Mouse (Mus musculus) embryonic facial prominence, embryonic 11.5 days (tissue): ENCODE data around the gene Lypla2. TPM values are rescaled to one million over a fixed set of nuclear protein-coding genes. Genes with fewer than 3 reads are reported as not detected.
A peak's percentile ranks its signal among the peaks of the same experiment; 100 is the strongest.
"Not testable (repeated sequence)": the region's sequence is repeated elsewhere in the genome, so short reads cannot be mapped to it uniquely, and the experiment has no call there.

Source experiments
- ATAC-seq: fragments of 200-750 bp; cut with Nextera tagmentation; replicated peaks from 2 replicates; pipeline ENCODE4 v1.8.0; 2017; ENCODE audit warnings: low read depth; ENCODE audit not compliant: insufficient number of reproducible peaks, low FRiP score, low TSS enrichment
- DNase-seq: peaks from one replicate; pipeline ENCODE4 v3.0.0-alpha.2; 2015; ENCODE audit warnings: low spot score
- H3K27ac ChIP-seq: fragments of 300-500 bp; sonication (generic); replicated peaks from 2 replicates; pipeline ENCODE4 v1.5.1; 2014; ENCODE audit warnings: mild to moderate bottlenecking, low read depth, low read length, control low read depth
- H3K27me3 ChIP-seq: fragments of 300-500 bp; sonication (generic); 2 replicates; pipeline ENCODE4 v1.6.1; 2014; ENCODE audit warnings: mild to moderate bottlenecking, low read length, moderate library complexity, mixed read lengths; ENCODE audit not compliant: control insufficient read depth, insufficient read depth
- H3K36me3 ChIP-seq: fragments of 300-500 bp; sonication (generic); replicated peaks from 2 replicates; pipeline ENCODE4 v1.6.1; 2014; ENCODE audit warnings: low read depth, mild to moderate bottlenecking, low read length, moderate library complexity, mixed read lengths; ENCODE audit not compliant: control insufficient read depth, insufficient read depth
- H3K4me1 ChIP-seq: fragments of 300-500 bp; sonication (generic); 2 replicates; pipeline ENCODE4 v1.6.1; 2014; ENCODE audit warnings: low read length, mixed read lengths; ENCODE audit not compliant: control insufficient read depth, insufficient read depth
- H3K4me2 ChIP-seq: fragments of 300-500 bp; sonication (generic); 2 replicates; pipeline ENCODE4 v1.6.1; 2014; ENCODE audit warnings: low read depth, mild to moderate bottlenecking, control low read depth, low read length, moderate library complexity
- H3K4me3 ChIP-seq: fragments of 300-500 bp; sonication (generic); 2 replicates; pipeline ENCODE4 v1.5.1; 2014; ENCODE audit warnings: low read depth, low read length, control low read depth
- H3K9ac ChIP-seq: fragments of 300-500 bp; sonication (generic); replicated peaks from 2 replicates; pipeline ENCODE4 v1.6.1; 2014; ENCODE audit warnings: mild to moderate bottlenecking, control low read depth, low read length
- H3K9me3 ChIP-seq: fragments of 300-500 bp; sonication (generic); replicated peaks from 2 replicates; pipeline ENCODE4 v1.6.1; 2016; ENCODE audit warnings: mild to moderate bottlenecking, low read length, inconsistent platforms, mixed read lengths; ENCODE audit not compliant: control insufficient read depth
- WGBS: fragments of 180-500 bp; shearing (Covaris S2); extraction: QIAGEN DNeasy Blood & Tissue Kit; methylation state at CpG from one replicate; pipeline ENCODE4 v1.1.7; 2014; 5-methylcytosine and 5-hydroxymethylcytosine counted together
- polyA plus RNA-seq: library from polyadenylated mRNA; unstranded; fragments of >200 nt; fragmentation: Nextera tagmentation; extraction: Ambion mirVana; gene quantifications from 2 replicates; pipeline ENCODE4 v1.2.1, GENCODE M21; 2014

Gene Lypla2
- polyA plus RNA-seq, 1 experiment from 2014 or later = 99.6 TPM

DNA sequence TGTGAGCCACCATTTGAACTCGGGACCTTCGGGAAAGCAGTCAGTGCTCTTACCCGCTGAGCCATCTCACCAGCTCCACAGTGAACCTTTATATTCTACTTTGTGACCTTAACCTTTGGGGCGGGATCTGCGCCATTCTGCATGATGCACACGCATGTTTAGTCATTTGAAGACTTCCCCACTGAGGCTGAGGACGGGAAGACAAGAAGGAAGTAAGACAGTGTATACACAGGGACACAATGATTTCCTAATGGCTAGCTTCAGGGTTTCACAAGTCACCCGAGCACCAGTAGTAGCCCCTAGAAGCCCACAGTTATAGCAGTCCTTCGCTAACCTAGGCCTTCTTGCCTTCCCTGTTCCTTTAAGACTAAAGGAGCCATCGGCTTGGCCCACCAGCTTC lies 26.7 kb downstream of the Lypla2 start:
- Histone ChIP-seq H3K4me3 (no peak overlapping the region), H3K27ac (no peak overlapping the region), H3K9me3 (no peaks in the 10 kb centered on the region), H3K27me3 (no peaks in the 10 kb centered on the region), H3K36me3 (no peaks in the 10 kb centered on the region), H3K4me1 (no peaks in the 10 kb centered on the region), H3K4me2 (peak overlapping the region; percentile 85), H3K9ac (peak overlapping the region; percentile 39; the same call in 1 of the 2 replicates)
- no peak for DNase-seq
- 0 out of 2 replicates have a peak, but pooled peaks have one; percentile 15 for ATAC-seq
- WGBS = 78% methylated on average over 10 of the region's 10 CpGs

DNA sequence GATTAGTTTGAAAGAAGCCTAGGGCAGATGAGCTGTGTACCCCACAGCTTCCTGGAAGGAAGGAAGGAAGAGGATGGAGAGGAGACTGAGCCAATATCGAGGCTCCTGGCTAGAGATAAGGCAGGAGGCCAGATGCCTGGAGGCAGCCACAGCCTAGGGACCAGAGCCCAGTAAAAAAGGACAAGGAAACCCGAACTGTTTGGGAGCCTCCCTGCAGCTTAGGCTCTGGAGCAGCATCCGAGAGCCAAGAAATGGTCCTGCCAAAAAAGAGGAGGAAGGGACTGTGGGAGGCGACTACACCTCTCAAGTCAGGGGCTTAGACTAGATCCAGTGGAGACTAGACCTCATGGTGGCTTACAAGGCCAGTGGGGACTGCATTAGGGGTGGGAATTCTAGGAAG lies 29.0 kb downstream of the Lypla2 start:
- no peak overlapping the region for H3K27ac ChIP-seq
- no peak overlapping the region for H3K4me2 ChIP-seq
- H3K9me3 ChIP-seq = no peaks in the 10 kb centered on the region
- DNase-seq (no peak), ATAC-seq (no peak)
- H3K4me3 ChIP-seq = no peak overlapping the region
- H3K4me1 ChIP-seq = no peaks in the 10 kb centered on the region
- H3K27me3 ChIP-seq = no peaks in the 10 kb centered on the region
- WGBS = 65% methylated on average over 4 of the region's 4 CpGs
- no peaks in the 10 kb centered on the region for H3K36me3 ChIP-seq
- H3K9ac ChIP-seq = no peak overlapping the region

DNA sequence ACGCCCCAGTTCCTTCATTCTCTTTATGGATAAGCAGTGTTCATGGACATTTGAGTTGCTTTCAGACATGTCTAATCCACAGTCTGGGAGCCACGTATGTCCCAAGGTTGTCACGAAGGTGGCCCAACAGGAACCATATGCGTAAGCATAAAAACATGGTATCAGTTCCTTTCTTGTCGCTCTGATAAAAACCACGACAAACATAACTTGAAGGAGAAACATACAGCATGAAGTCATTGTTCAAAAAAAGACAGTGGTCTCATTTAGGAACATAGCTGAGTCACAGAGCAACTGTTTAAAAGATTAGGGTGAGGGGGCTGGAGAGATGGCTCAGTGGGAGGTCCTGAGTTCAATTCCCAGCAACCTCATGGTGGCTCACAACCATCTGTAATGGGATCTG lies 30.2 kb downstream of the Lypla2 start:
- Histone ChIP-seq H3K4me3 (no peak overlapping the region), H3K36me3 (no peaks in the 10 kb centered on the region), H3K4me1 (no peaks in the 10 kb centered on the region), H3K9ac (no peak overlapping the region), H3K27ac (no peak overlapping the region), H3K4me2 (no peak overlapping the region), H3K9me3 (no peaks in the 10 kb centered on the region), H3K27me3 (no peaks in the 10 kb centered on the region)
- whole genome bisulfite sequencing = 88% methylated on average over 6 of the region's 6 CpGs
- DNase-seq (no peak), ATAC-seq (no peak)

DNA sequence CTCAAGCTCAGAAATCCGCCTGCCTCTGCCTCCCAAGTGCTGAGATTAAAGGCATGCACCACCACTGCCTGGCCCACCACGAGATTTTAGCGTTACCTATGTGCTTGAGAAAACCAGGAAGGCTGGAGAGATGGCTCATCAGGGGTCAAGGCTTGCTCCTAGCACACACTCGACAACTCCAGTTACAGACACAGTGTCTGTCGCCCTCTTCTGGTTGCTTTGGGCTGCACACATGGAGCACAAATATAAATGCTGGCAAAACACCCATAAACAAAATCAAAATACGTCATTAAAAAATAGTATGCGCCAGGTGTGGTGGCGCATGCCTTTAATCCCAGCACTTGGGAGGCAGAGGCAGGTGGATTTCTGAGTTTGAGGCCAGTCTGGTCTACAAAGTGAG lies 31.4 kb downstream of the Lypla2 start:
- H3K4me3 ChIP-seq, H3K9ac ChIP-seq, H3K27ac ChIP-seq, DNase-seq, H3K4me2 ChIP-seq, H3K27me3 ChIP-seq, H3K4me1 ChIP-seq, H3K36me3 ChIP-seq, H3K9me3 ChIP-seq, ATAC-seq: not testable (repeated sequence)
- 84% methylated on average over 8 of the region's 8 CpGs for WGBS

DNA sequence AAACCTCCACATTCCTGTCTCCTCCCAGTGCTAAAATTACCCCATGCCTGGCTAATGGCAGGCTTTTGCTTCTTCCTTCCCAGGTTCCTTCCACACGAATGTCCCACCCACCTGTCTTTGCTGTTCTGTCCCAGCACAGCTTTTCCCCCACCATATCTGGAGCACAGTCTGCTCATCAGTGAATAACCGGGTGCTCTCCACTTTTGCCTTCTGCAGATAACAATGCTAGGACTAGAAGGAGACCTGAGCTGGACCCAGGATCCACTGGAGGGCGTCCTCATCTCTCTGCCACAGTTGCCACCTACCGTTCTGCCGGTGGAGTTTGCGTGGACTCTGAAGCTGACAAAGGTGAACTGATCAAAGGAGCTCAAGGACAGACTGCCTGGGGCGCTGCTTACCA lies 33.6 kb downstream of the Lypla2 start:
- Histone ChIP-seq H3K4me3 (no peak overlapping the region), H3K27ac (no peak overlapping the region), H3K9ac (no peak overlapping the region), H3K9me3 (no peaks in the 10 kb centered on the region), H3K4me1 (no peaks in the 10 kb centered on the region), H3K27me3 (no peaks in the 10 kb centered on the region), H3K4me2 (no peak overlapping the region), H3K36me3 (no peaks in the 10 kb centered on the region)
- ATAC-seq (no peak), DNase-seq (no peak)
- WGBS = 86% methylated on average over 7 of the region's 7 CpGs

DNA sequence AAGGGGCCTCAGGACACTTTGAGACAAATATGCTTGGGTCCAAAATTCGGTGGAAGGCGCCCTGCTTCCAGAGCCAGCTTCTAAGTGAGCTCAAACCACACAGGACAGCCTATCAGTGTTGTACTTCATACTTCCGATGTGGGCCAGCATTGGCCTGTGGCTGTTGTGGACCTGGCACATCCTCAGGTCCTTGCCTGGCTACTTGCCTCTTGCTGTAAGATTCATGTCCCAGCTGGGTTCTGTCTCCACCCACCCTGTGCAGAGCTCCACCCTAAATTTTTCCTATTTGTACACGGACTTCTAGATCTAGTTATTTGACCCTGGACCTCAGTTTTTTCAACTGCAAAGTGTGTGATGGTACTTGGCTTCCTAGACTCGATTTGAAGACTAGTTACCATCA lies 36.9 kb downstream of the Lypla2 start:
- Histone ChIP-seq H3K4me2 (no peak overlapping the region), H3K27ac (no peak overlapping the region), H3K36me3 (no peaks in the 10 kb centered on the region), H3K4me3 (no peak overlapping the region), H3K9ac (no peak overlapping the region), H3K4me1 (no peaks in the 10 kb centered on the region), H3K27me3 (no peaks in the 10 kb centered on the region), H3K9me3 (no peaks in the 10 kb centered on the region)
- ATAC-seq (no peak), DNase-seq (no peak)
- 47% methylated on average over 5 of the region's 5 CpGs for WGBS

DNA sequence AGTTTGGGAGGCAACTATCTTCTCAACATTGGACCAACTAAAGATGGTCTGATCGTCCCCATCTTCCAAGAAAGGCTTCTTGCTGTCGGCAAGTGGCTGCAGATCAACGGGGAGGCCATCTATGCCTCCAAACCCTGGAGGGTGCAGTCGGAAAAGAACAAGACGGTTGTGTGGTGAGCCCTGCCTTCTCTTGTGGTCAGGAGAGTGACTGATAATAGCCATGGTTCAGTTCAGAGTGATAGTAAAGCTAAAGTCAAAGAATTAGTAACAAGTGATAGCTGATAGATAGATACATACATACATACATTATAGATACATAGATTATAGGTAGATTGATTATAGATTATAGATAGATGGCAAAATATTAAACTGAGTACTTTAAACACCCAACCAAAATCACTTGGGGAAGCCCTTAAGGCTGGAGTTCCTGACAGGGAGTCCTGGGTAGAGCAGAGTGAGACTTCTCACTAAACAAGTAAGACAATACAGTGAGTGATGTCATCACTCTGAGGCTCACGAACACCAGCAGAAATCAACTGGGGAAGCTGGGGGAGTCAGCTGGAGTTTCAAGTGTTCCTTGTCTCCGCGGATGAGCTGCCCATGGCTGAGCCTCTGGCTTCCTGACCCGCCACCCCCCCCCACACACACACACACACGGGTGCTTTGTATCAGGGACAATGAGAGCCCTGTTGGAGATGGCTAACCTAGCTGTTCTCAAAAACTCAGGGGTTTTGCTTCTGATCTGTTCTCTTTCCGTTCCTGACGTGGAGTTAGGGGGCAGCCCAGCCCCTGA lies 37.5 kb downstream of the Lypla2 start:
- Histone ChIP-seq H3K4me2 (no peak overlapping the region), H3K27me3 (no peaks in the 10 kb centered on the region), H3K9ac (no peak overlapping the region), H3K4me3 (no peak overlapping the region), H3K27ac (no peak overlapping the region), H3K9me3 (no peaks in the 10 kb centered on the region), H3K4me1 (no peaks in the 10 kb centered on the region), H3K36me3 (no peaks in the 10 kb centered on the region)
- 40% methylated on average over 12 of the region's 12 CpGs for WGBS
- ATAC-seq (0 out of 2 replicates have a peak, but pooled peaks have one; percentile 39), DNase-seq (no peak)

DNA sequence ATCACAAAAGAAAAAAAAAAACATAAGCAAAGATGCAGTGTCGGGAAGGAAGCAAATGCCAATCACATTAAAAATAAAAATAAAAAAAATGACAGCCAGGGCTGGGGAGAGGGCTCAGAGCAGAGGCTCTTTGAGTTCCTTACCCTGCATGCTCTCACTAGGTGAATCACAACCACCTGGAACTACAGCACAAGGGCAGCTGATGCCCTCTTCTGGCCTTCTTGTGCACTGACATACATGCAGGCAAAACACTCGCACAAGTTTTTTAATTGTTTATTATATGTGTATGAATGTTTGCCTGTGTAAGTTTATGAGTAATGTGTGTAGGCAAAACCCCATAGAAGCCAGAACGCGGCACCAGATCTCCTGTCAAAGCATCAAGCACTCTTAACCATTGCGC lies 40.6 kb downstream of the Lypla2 start:
- H3K4me1 ChIP-seq = no peaks in the 10 kb centered on the region
- H3K9ac ChIP-seq = no peak overlapping the region
- no peaks in the 10 kb centered on the region for H3K9me3 ChIP-seq
- H3K4me3 ChIP-seq = no peak overlapping the region
- H3K27me3 ChIP-seq = no peaks in the 10 kb centered on the region
- WGBS = 69% methylated on average over 5 of the region's 5 CpGs
- ATAC-seq = no peak
- no peaks in the 10 kb centered on the region for H3K36me3 ChIP-seq
- H3K27ac ChIP-seq = no peak overlapping the region
- no peak overlapping the region for H3K4me2 ChIP-seq
- peak; percentile 56 for DNase-seq
